Mouse (Mus musculus) midbrain, embryonic 12.5 days (tissue): ENCODE results near the gene Lonp2. TPM values are rescaled to one million over a fixed set of nuclear protein-coding genes. Genes with fewer than 3 reads are reported as not detected.

Experiments
- ATAC-seq: fragments of 200-750 bp; cut with Nextera tagmentation; 2 replicates; pipeline ENCODE4 v1.8.0; 2017; ENCODE audit warnings: low read depth, moderate TSS enrichment, moderate library complexity; ENCODE audit not compliant: low FRiP score
- H3K27ac ChIP-seq: fragments of 300-500 bp; sonication (generic); replicated peaks from 2 replicates; pipeline ENCODE4 v1.5.1; 2016; ENCODE audit warnings: mild to moderate bottlenecking
- H3K27me3 ChIP-seq: fragments of 300-500 bp; sonication (generic); 2 replicates; pipeline ENCODE4 v1.6.1; 2016; ENCODE audit warnings: mild to moderate bottlenecking
- H3K36me3 ChIP-seq: fragments of 300-500 bp; sonication (generic); 2 replicates; pipeline ENCODE4 v1.6.1; 2016
- H3K4me1 ChIP-seq: fragments of 300-500 bp; sonication (generic); 2 replicates; pipeline ENCODE4 v1.6.1; 2016
- H3K4me2 ChIP-seq: fragments of 300-500 bp; sonication (generic); replicated peaks from 2 replicates; pipeline ENCODE4 v1.6.1; 2016; ENCODE audit warnings: mild to moderate bottlenecking, moderate library complexity
- H3K4me3 ChIP-seq: fragments of 300-500 bp; sonication (generic); 2 replicates; pipeline ENCODE4 v1.5.1; 2016; ENCODE audit warnings: mild to moderate bottlenecking
- H3K9ac ChIP-seq: fragments of 300-500 bp; sonication (generic); replicated peaks from 2 replicates; pipeline ENCODE4 v1.6.1; 2016; ENCODE audit warnings: mild to moderate bottlenecking, moderate library complexity
- H3K9me3 ChIP-seq: fragments of 300-500 bp; sonication (generic); 2 replicates; pipeline ENCODE4 v1.6.1; 2016; ENCODE audit warnings: mild to moderate bottlenecking
- WGBS: fragments of 180-500 bp; shearing (Covaris S2); methylation state at CpG from one replicate; pipeline ENCODE4 v1.1.7; 2016; 5-methylcytosine and 5-hydroxymethylcytosine counted together
- microRNA-seq: library from miRNA; unstranded; fragments of <30 nt; microRNA quantifications from one replicate; pipeline ENCODE4, GENCODE M21; 2017
- polyA plus RNA-seq: library from polyadenylated mRNA; unstranded; fragments of >200 nt; fragmentation: Nextera tagmentation; extraction: Ambion mirVana; gene quantifications from 2 replicates; pipeline ENCODE4 v1.2.1, GENCODE M21; 2016

Gene Lonp2
- polyA plus RNA-seq, 1 experiment from 2014 or later = 76.7 TPM

- Histone ChIP-seq H3K36me3 (no peaks in the 10 kb centered on the region), H3K27ac (no peak overlapping the region), H3K4me3 (no peak overlapping the region), H3K9ac (no peak overlapping the region), H3K9me3 (no peaks in the 10 kb centered on the region), H3K4me2 (no peak overlapping the region), H3K27me3 (no peaks in the 10 kb centered on the region), H3K4me1 (no peaks in the 10 kb centered on the region)
- 88% methylated on average over 10 of the region's 10 CpGs for WGBS
- ATAC-seq = no peak
Measured at GRCm38 (mm10) chr8:86765155-86765554, 141.3 kb downstream of the Lonp2 start.

GRCm38 (mm10) chr8:86765669-86766068 is 141.8 kb downstream of the Lonp2 start:
- Histone ChIP-seq H3K4me1 (no peaks in the 10 kb centered on the region), H3K36me3 (no peaks in the 10 kb centered on the region), H3K27me3 (no peaks in the 10 kb centered on the region), H3K4me3 (no peak overlapping the region), H3K9me3 (no peaks in the 10 kb centered on the region), H3K27ac (no peak overlapping the region), H3K4me2 (no peak overlapping the region), H3K9ac (no peak overlapping the region)
- 92% methylated on average over 8 of the region's 8 CpGs for WGBS
- no peak for ATAC-seq

- Histone ChIP-seq H3K36me3 (no peaks in the 10 kb centered on the region), H3K9ac (no peak overlapping the region)
- WGBS = 86% methylated on average over 9 of the region's 9 CpGs
Measured at GRCm38 (mm10) chr8:86766548-86767211, 142.8 kb downstream of the Lonp2 start.

GRCm38 (mm10) chr8:86768499-86768898 is 144.7 kb downstream of the Lonp2 start:
- no peaks in the 10 kb centered on the region for H3K27me3 ChIP-seq
- WGBS = 79% methylated on average over 5 of the region's 5 CpGs
- no peak overlapping the region for H3K27ac ChIP-seq
- H3K36me3 ChIP-seq = no peaks in the 10 kb centered on the region
- no peaks in the 10 kb centered on the region for H3K9me3 ChIP-seq
- no peak overlapping the region for H3K4me3 ChIP-seq
- no peak overlapping the region for H3K9ac ChIP-seq
- no peaks in the 10 kb centered on the region for H3K4me1 ChIP-seq
- ATAC-seq = no peak
- H3K4me2 ChIP-seq = no peak overlapping the region

More at GRCm38 (mm10) chr8:86766548-86767211, 142.8 kb downstream of the Lonp2 start:
- H3K4me3 ChIP-seq = no peak overlapping the region
- ATAC-seq = no peak
- no peaks in the 10 kb centered on the region for H3K27me3 ChIP-seq
- H3K9me3 ChIP-seq = no peaks in the 10 kb centered on the region
- no peaks in the 10 kb centered on the region for H3K4me1 ChIP-seq
- no peak overlapping the region for H3K4me2 ChIP-seq
- no peak overlapping the region for H3K27ac ChIP-seq

- no peak for ATAC-seq
- no peaks in the 10 kb centered on the region for H3K36me3 ChIP-seq
- no peak overlapping the region for H3K27ac ChIP-seq
- H3K27me3 ChIP-seq = no peaks in the 10 kb centered on the region
- no peak overlapping the region for H3K9ac ChIP-seq
- H3K9me3 ChIP-seq = no peaks in the 10 kb centered on the region
- no peaks in the 10 kb centered on the region for H3K4me1 ChIP-seq
- 86% methylated on average over 1 of the region's 1 CpGs for WGBS
- H3K4me3 ChIP-seq = no peak overlapping the region
- no peak overlapping the region for H3K4me2 ChIP-seq
Measured at GRCm38 (mm10) chr8:86769945-86770715, 146.3 kb downstream of the Lonp2 start.

Small RNA genes lying within 50 kb of the gene (microRNA-seq; reads per million reads assigned to microRNA genes)
- gene Gm44348 = not detected

Other genes with a start within 250 kb of the Lonp2 start
- gene Abcc12, start 43.4 kb upstream of the Lonp2 start, polyA plus RNA-seq = 0.06 and 0.07 TPM in 2 replicates
- 9.7 and 10.1 TPM in 2 replicates for gene Gm10638, start 121.7 kb downstream of the Lonp2 start, polyA plus RNA-seq
- gene Siah1a, start 121.9 kb downstream of the Lonp2 start, polyA plus RNA-seq = 89.8 and 95.7 TPM in 2 replicates